Mouse (Mus musculus) heart, adult 11 months (tissue): Measurements from ENCODE around the gene Golm1.

Experiments
- DNase-seq: peaks from one replicate; pipeline ENCODE4 v3.0.0; 2022

The Golm1 gene

GRCm38 (mm10) chr13:59584947-59585647, 90.5 kb downstream of the Golm1 start, which contains the start of the genes Agtpbp1 and Naa35:
Agtpbp1 (minus strand) TSS chr13:59585227.
Naa35 (plus strand) TSS chr13:59585259.
- peak; percentile 100 for DNase-seq
